Mouse (Mus musculus) kidney, embryonic 14.5 days (tissue): ENCODE measurements around the gene Rab5c. TPM values are rescaled to one million over a fixed set of nuclear protein-coding genes. Genes with fewer than 3 reads are reported as not detected.
A peak's percentile ranks its signal among the peaks of the same experiment; 100 is the strongest.

Experiments
- ATAC-seq: fragments of 200-750 bp; cut with Nextera tagmentation; 2 replicates; pipeline ENCODE4 v1.8.0; 2017; ENCODE audit warnings: moderate number of reproducible peaks, mild to moderate bottlenecking, moderate TSS enrichment, moderate library complexity; ENCODE audit not compliant: low FRiP score, low TSS enrichment
- H3K27ac ChIP-seq: fragments of 300-500 bp; sonication (generic); 2 replicates; pipeline ENCODE4 v1.5.1; 2014; ENCODE audit warnings: low read depth, mild to moderate bottlenecking, low read length, moderate library complexity, mixed read lengths
- H3K27me3 ChIP-seq: fragments of 300-500 bp; sonication (generic); 2 replicates; pipeline ENCODE4 v1.6.1; 2014; ENCODE audit warnings: mild to moderate bottlenecking, low read length; ENCODE audit not compliant: control insufficient read depth, insufficient read depth
- H3K36me3 ChIP-seq: fragments of 300-500 bp; sonication (generic); 2 replicates; pipeline ENCODE4 v1.6.1; 2014; ENCODE audit warnings: low read length, mixed read lengths; ENCODE audit not compliant: control insufficient read depth, insufficient read depth
- H3K4me1 ChIP-seq: fragments of 300-500 bp; sonication (generic); 2 replicates; pipeline ENCODE4 v1.6.1; 2014; ENCODE audit warnings: low read length, mixed read lengths; ENCODE audit not compliant: control insufficient read depth, insufficient read depth
- H3K4me2 ChIP-seq: fragments of 300-500 bp; sonication (generic); replicated peaks from 2 replicates; pipeline ENCODE4 v1.6.1; 2014; ENCODE audit warnings: low read depth, mild to moderate bottlenecking, low read length
- H3K4me3 ChIP-seq: fragments of 300-500 bp; sonication (generic); 2 replicates; pipeline ENCODE4 v1.5.1; 2014; ENCODE audit warnings: mild to moderate bottlenecking, low read length
- H3K9ac ChIP-seq: fragments of 300-500 bp; sonication (generic); 2 replicates; pipeline ENCODE4 v1.6.1; 2014; ENCODE audit warnings: low read depth, mild to moderate bottlenecking, low read length, moderate library complexity
- H3K9me3 ChIP-seq: fragments of 300-500 bp; sonication (generic); 2 replicates; pipeline ENCODE4 v1.6.1; 2016; ENCODE audit warnings: low read length; ENCODE audit not compliant: control insufficient read depth
- WGBS: fragments of 180-500 bp; shearing (Covaris S2); extraction: QIAGEN DNeasy Blood & Tissue Kit; methylation state at CpG from one replicate; pipeline ENCODE4 v1.1.7; 2014; 5-methylcytosine and 5-hydroxymethylcytosine counted together
- polyA plus RNA-seq: library from polyadenylated mRNA; unstranded; fragments of >200 nt; fragmentation: Nextera tagmentation; extraction: Ambion mirVana; gene quantifications from 2 replicates; pipeline ENCODE4 v1.2.1, GENCODE M21; 2014

Gene Rab5c
- polyA plus RNA-seq, 1 experiment from 2014 or later, result 46.8 TPM

GRCm38 (mm10) chr11:100713174-100713573 lies 24.8 kb downstream of the Rab5c start:
- H3K9me3 ChIP-seq, result no peaks in the 10 kb centered on the region
- 70% methylated on average over 4 of the region's 4 CpGs for WGBS
- H3K27ac ChIP-seq, result peak overlapping the region; percentile 67; the same call in 1 of the 2 replicates
- peaks cover 28% of the 10 kb centered on the region for H3K4me1 ChIP-seq
- peak overlapping the region; percentile 50; the same call in 1 of the 2 replicates for H3K9ac ChIP-seq
- peaks cover 56% of the 10 kb centered on the region for H3K36me3 ChIP-seq
- no peaks in the 10 kb centered on the region for H3K27me3 ChIP-seq
- peak overlapping the region; percentile 58 for H3K4me2 ChIP-seq
- ATAC-seq, result no peak
- peak overlapping the region; percentile 29; the same call in 1 of the 2 replicates for H3K4me3 ChIP-seq

- WGBS, result 1% methylated on average over 47 of the region's 48 CpGs
- H3K4me2 ChIP-seq, result peak within 1 kb of the TSS; percentile 69
- H3K4me1 ChIP-seq, result peaks cover 28% of the 10 kb centered on the region
- H3K9ac ChIP-seq, result peak within 1 kb of the TSS; percentile 96
- H3K36me3 ChIP-seq, result peaks cover 58% of the 10 kb centered on the region
- H3K27me3 ChIP-seq, result no peaks in the 10 kb centered on the region
- H3K4me3 ChIP-seq, result peak within 1 kb of the TSS; percentile 91
- H3K9me3 ChIP-seq, result no peaks in the 10 kb centered on the region
- peak; percentile 87 for ATAC-seq
- H3K27ac ChIP-seq, result peak within 1 kb of the TSS; percentile 83; the same call in 1 of the 2 replicates
These were observed 26.0 kb downstream of the Rab5c start, which contains the start of gene Kat2a for GRCm38 (mm10) chr11:100711783-100712615. Gene Kat2a (minus strand): TSS chr11:100712465.

- Histone ChIP-seq H3K9ac (no peak overlapping the region), H3K27me3 (no peaks in the 10 kb centered on the region), H3K36me3 (peaks cover 57% of the 10 kb centered on the region), H3K9me3 (no peaks in the 10 kb centered on the region), H3K4me1 (peaks cover 28% of the 10 kb centered on the region), H3K4me2 (no peak overlapping the region; the same call in 1 of the 2 replicates), H3K27ac (no peak overlapping the region), H3K4me3 (no peak overlapping the region)
- WGBS, result 86% methylated on average over 4 of the region's 4 CpGs
- ATAC-seq, result no peak
These were observed 27.0 kb downstream of the Rab5c start for GRCm38 (mm10) chr11:100710977-100711376.

GRCm38 (mm10) chr11:100710528-100710927 lies 27.5 kb downstream of the Rab5c start:
- no peak overlapping the region for H3K4me2 ChIP-seq
- H3K27me3 ChIP-seq, result no peaks in the 10 kb centered on the region
- peaks cover 57% of the 10 kb centered on the region for H3K36me3 ChIP-seq
- H3K27ac ChIP-seq, result no peak overlapping the region
- WGBS, result 86% methylated on average over 15 of the region's 15 CpGs
- H3K4me1 ChIP-seq, result peaks cover 28% of the 10 kb centered on the region
- no peak overlapping the region for H3K9ac ChIP-seq
- no peaks in the 10 kb centered on the region for H3K9me3 ChIP-seq
- no peak overlapping the region for H3K4me3 ChIP-seq
- ATAC-seq, result no peak

GRCm38 (mm10) chr11:100709201-100709810 lies 28.7 kb downstream of the Rab5c start:
- no peak overlapping the region for H3K4me2 ChIP-seq
- H3K9ac ChIP-seq, result no peak overlapping the region
- ATAC-seq, result no peak
- H3K36me3 ChIP-seq, result peaks cover 60% of the 10 kb centered on the region
- H3K4me1 ChIP-seq, result peaks cover 26% of the 10 kb centered on the region
- WGBS, result 95% methylated on average over 9 of the region's 9 CpGs
- no peaks in the 10 kb centered on the region for H3K27me3 ChIP-seq
- no peaks in the 10 kb centered on the region for H3K9me3 ChIP-seq
- no peak overlapping the region for H3K27ac ChIP-seq
- no peak overlapping the region for H3K4me3 ChIP-seq

GRCm38 (mm10) chr11:100705095-100705747 lies 32.8 kb downstream of the Rab5c start:
- Histone ChIP-seq H3K4me2 (no peak overlapping the region), H3K9ac (no peak overlapping the region), H3K27me3 (no peaks in the 10 kb centered on the region), H3K36me3 (peaks cover 57% of the 10 kb centered on the region), H3K4me1 (peaks cover 5% of the 10 kb centered on the region; the same call in 1 of the 2 replicates), H3K27ac (no peak overlapping the region), H3K9me3 (no peaks in the 10 kb centered on the region), H3K4me3 (no peak overlapping the region)
- ATAC-seq, result no peak
- WGBS, result 90% methylated on average over 23 of the region's 23 CpGs

- H3K27me3 ChIP-seq, result no peaks in the 10 kb centered on the region
- no peak within 1 kb of the TSS for H3K9ac ChIP-seq
- WGBS, result 73% methylated on average over 7 of the region's 7 CpGs
- no peak within 1 kb of the TSS for H3K4me3 ChIP-seq
- no peak for ATAC-seq
- H3K9me3 ChIP-seq, result no peaks in the 10 kb centered on the region
- peaks cover 46% of the 10 kb centered on the region for H3K36me3 ChIP-seq
- no peak within 1 kb of the TSS for H3K4me2 ChIP-seq
- H3K4me1 ChIP-seq, result peaks cover 5% of the 10 kb centered on the region; the same call in 1 of the 2 replicates
- H3K27ac ChIP-seq, result no peak within 1 kb of the TSS
These were observed 34.0 kb downstream of the Rab5c start, which contains the start of gene Dhx58 for GRCm38 (mm10) chr11:100703851-100704531. Gene Dhx58 (minus strand): TSS chr11:100704271.

- no peak overlapping the region for H3K9ac ChIP-seq
- peaks cover 5% of the 10 kb centered on the region; the same call in 1 of the 2 replicates for H3K4me1 ChIP-seq
- H3K9me3 ChIP-seq, result no peaks in the 10 kb centered on the region
- no peak for ATAC-seq
- no peak overlapping the region for H3K27ac ChIP-seq
- WGBS, result 65% methylated on average over 11 of the region's 11 CpGs
- no peaks in the 10 kb centered on the region for H3K27me3 ChIP-seq
- no peak overlapping the region for H3K4me2 ChIP-seq
- peaks cover 40% of the 10 kb centered on the region for H3K36me3 ChIP-seq
- H3K4me3 ChIP-seq, result no peak overlapping the region
These were observed 34.6 kb downstream of the Rab5c start for GRCm38 (mm10) chr11:100703366-100703765.
